Mouse (Mus musculus): ENCODE data around the gene Kif18a. TPM values are rescaled to one million over a fixed set of nuclear protein-coding genes. Genes with fewer than 3 reads are reported as not detected.

Kif18a gene
- total and polyA plus RNA-seq, 3 experiments, result 0.08 to 0.59 (median 0.50) TPM

GRCm38 (mm10) chr2:109334237-109334636 is 53.7 kb downstream of the Kif18a start:
- intact Hi-C loops (cut with DNase I), result no loop called here
- Histone ChIP-seq H3K79me2 (replicated peaks; ENCODE audit: control insufficient read depth, insufficient read depth, low read length) (no peaks in the 10 kb centered on the region), H3K9ac (ENCODE audit: low read depth, low read length) (no peak overlapping the region), H3K27me3 (ENCODE audit: control insufficient read depth, insufficient read depth, low read length) (no peaks in the 10 kb centered on the region), H3K4me3 (no peak overlapping the region), H3K4me1 (ENCODE audit: control insufficient read depth, insufficient read depth, low read length) (no peaks in the 10 kb centered on the region), H3K27ac (no peak overlapping the region), H3K36me3 (ENCODE audit: control insufficient read depth, insufficient read depth, low read length) (no peaks in the 10 kb centered on the region)
- DNase-seq, result no peak
- no peak for TF ChIP-seq CTCF (IDR thresholded peaks at IDR 0.05)
- 90% methylated on average over 5 of the region's 5 CpGs for WGBS

GRCm38 (mm10) chr2:109335765-109336164 is 55.2 kb downstream of the Kif18a start:
- 89% methylated on average over 1 of the region's 1 CpGs for WGBS
- H3K27me3 ChIP-seq (ENCODE audit: control insufficient read depth, insufficient read depth, low read length), result no peaks in the 10 kb centered on the region
- intact Hi-C loops (cut with DNase I), result no loop called here
- H3K79me2 ChIP-seq (replicated peaks; ENCODE audit: control insufficient read depth, insufficient read depth, low read length), result no peaks in the 10 kb centered on the region
- DNase-seq, result no peak
- H3K27ac ChIP-seq, result no peak overlapping the region
- H3K4me1 ChIP-seq (ENCODE audit: control insufficient read depth, insufficient read depth, low read length), result no peaks in the 10 kb centered on the region
- no peak overlapping the region for H3K9ac ChIP-seq (ENCODE audit: low read depth, low read length)
- TF ChIP-seq CTCF (IDR thresholded peaks at IDR 0.05) (no peak), POLR2A (IDR thresholded peaks at IDR 0.05; ENCODE audit: insufficient read depth, low read depth, low read length) (no peak), EP300 (IDR thresholded peaks at IDR 0.05; ENCODE audit: insufficient read depth, low read depth, low read length) (no peak)
- H3K36me3 ChIP-seq (ENCODE audit: control insufficient read depth, insufficient read depth, low read length), result no peaks in the 10 kb centered on the region
- no peak overlapping the region for H3K4me3 ChIP-seq

GRCm38 (mm10) chr2:109345386-109345785 is 64.8 kb downstream of the Kif18a start:
- Histone ChIP-seq H3K36me3 (ENCODE audit: control insufficient read depth, insufficient read depth, low read length) (no peaks in the 10 kb centered on the region), H3K4me3 (no peak overlapping the region), H3K79me2 (replicated peaks; ENCODE audit: control insufficient read depth, insufficient read depth, low read length) (no peaks in the 10 kb centered on the region), H3K9ac (ENCODE audit: low read depth, low read length) (no peak overlapping the region), H3K27me3 (ENCODE audit: control insufficient read depth, insufficient read depth, low read length) (no peaks in the 10 kb centered on the region), H3K4me1 (ENCODE audit: control insufficient read depth, insufficient read depth, low read length) (no peaks in the 10 kb centered on the region), H3K27ac (no peak overlapping the region)
- intact Hi-C loops (cut with DNase I), result no loop called here
- TF ChIP-seq EP300 (IDR thresholded peaks at IDR 0.05; ENCODE audit: insufficient read depth, low read depth, low read length), result no peak
- TF ChIP-seq POLR2A (IDR thresholded peaks at IDR 0.05; ENCODE audit: insufficient read depth, low read depth, low read length), result no peak
- TF ChIP-seq CTCF (IDR thresholded peaks at IDR 0.05), result no peak
- DNase-seq, result no peak
- 95% methylated on average over 4 of the region's 4 CpGs for WGBS

- Histone ChIP-seq H3K27me3 (ENCODE audit: control insufficient read depth, insufficient read depth, low read length) (no peaks in the 10 kb centered on the region), H3K36me3 (ENCODE audit: control insufficient read depth, insufficient read depth, low read length) (no peaks in the 10 kb centered on the region), H3K27ac (no peak overlapping the region), H3K4me3 (no peak overlapping the region), H3K79me2 (replicated peaks; ENCODE audit: control insufficient read depth, insufficient read depth, low read length) (no peaks in the 10 kb centered on the region), H3K9ac (ENCODE audit: low read depth, low read length) (no peak overlapping the region), H3K4me1 (ENCODE audit: control insufficient read depth, insufficient read depth, low read length) (no peaks in the 10 kb centered on the region)
- TF ChIP-seq EP300 (IDR thresholded peaks at IDR 0.05; ENCODE audit: insufficient read depth, low read depth, low read length) (no peak), POLR2A (IDR thresholded peaks at IDR 0.05; ENCODE audit: insufficient read depth, low read depth, low read length) (no peak), CTCF (IDR thresholded peaks at IDR 0.05) (no peak)
- intact Hi-C loops (cut with DNase I), result no loop called here
- no peak for DNase-seq
- 72% methylated on average over 4 of the region's 4 CpGs for WGBS
Measured at GRCm38 (mm10) chr2:109348742-109349141, 68.2 kb downstream of the Kif18a start.

- DNase-seq, result no peak
- TF ChIP-seq CTCF (IDR thresholded peaks at IDR 0.05) (no peak), POLR2A (IDR thresholded peaks at IDR 0.05; ENCODE audit: insufficient read depth, low read depth, low read length) (no peak), EP300 (IDR thresholded peaks at IDR 0.05; ENCODE audit: insufficient read depth, low read depth, low read length) (no peak)
- Histone ChIP-seq H3K4me1 (ENCODE audit: control insufficient read depth, insufficient read depth, low read length) (no peaks in the 10 kb centered on the region), H3K4me3 (no peak overlapping the region), H3K27ac (no peak overlapping the region), H3K36me3 (ENCODE audit: control insufficient read depth, insufficient read depth, low read length) (no peaks in the 10 kb centered on the region), H3K27me3 (ENCODE audit: control insufficient read depth, insufficient read depth, low read length) (no peaks in the 10 kb centered on the region), H3K79me2 (replicated peaks; ENCODE audit: control insufficient read depth, insufficient read depth, low read length) (no peaks in the 10 kb centered on the region), H3K9ac (ENCODE audit: low read depth, low read length) (no peak overlapping the region)
- intact Hi-C loops (cut with DNase I), result no loop called here
- WGBS, result 80% methylated on average over 3 of the region's 3 CpGs
Measured at GRCm38 (mm10) chr2:109358456-109359141, 78.1 kb downstream of the Kif18a start.

GRCm38 (mm10) chr2:109365962-109366361 is 85.4 kb downstream of the Kif18a start:
- Histone ChIP-seq H3K4me3 (no peak overlapping the region), H3K9ac (ENCODE audit: low read depth, low read length) (no peak overlapping the region), H3K4me1 (ENCODE audit: control insufficient read depth, insufficient read depth, low read length) (no peaks in the 10 kb centered on the region), H3K27ac (no peak overlapping the region), H3K27me3 (ENCODE audit: control insufficient read depth, insufficient read depth, low read length) (no peaks in the 10 kb centered on the region), H3K79me2 (replicated peaks; ENCODE audit: control insufficient read depth, insufficient read depth, low read length) (no peaks in the 10 kb centered on the region), H3K36me3 (ENCODE audit: control insufficient read depth, insufficient read depth, low read length) (no peaks in the 10 kb centered on the region)
- intact Hi-C loops (cut with DNase I), result no loop called here
- no peak for TF ChIP-seq POLR2A (IDR thresholded peaks at IDR 0.05; ENCODE audit: insufficient read depth, low read depth, low read length)
- TF ChIP-seq CTCF (IDR thresholded peaks at IDR 0.05), result no peak
- WGBS, result 59% methylated on average over 1 of the region's 1 CpGs
- DNase-seq, result no peak
